Mouse (Mus musculus): ENCODE results near the gene Polr3f. TPM values are rescaled to one million over a fixed set of nuclear protein-coding genes. Genes with fewer than 3 reads are reported as not detected.
A peak's percentile ranks its signal among the peaks of the same experiment; 100 is the strongest.

The Polr3f gene
- polyA plus RNA-seq, 1 experiment from 2014 or later: 30.7 TPM

GRCm38 (mm10) chr2:144525856-144526255 lies 1.7 kb upstream of the Polr3f start:
- DNase-seq (ENCODE audit: low spot score) (peak; percentile 12), ATAC-seq (ENCODE audit: low FRiP score) (no peak)
- H3K9me3 ChIP-seq (ENCODE audit: control insufficient read depth, low read length): no peaks in the 10 kb centered on the region
- H3K36me3 ChIP-seq (ENCODE audit: control insufficient read depth, insufficient read depth, low read length): no peaks in the 10 kb centered on the region
- H3K4me3 ChIP-seq (ENCODE audit: low read depth, low read length): no peak overlapping the region
- H3K9ac ChIP-seq (ENCODE audit: low read depth, low read length): no peak overlapping the region
- H3K4me1 ChIP-seq (replicated peaks; ENCODE audit: control insufficient read depth, insufficient read depth, low read length): no peaks in the 10 kb centered on the region
- no peak overlapping the region for H3K27ac ChIP-seq (ENCODE audit: low read depth, low read length)
- H3K27me3 ChIP-seq (ENCODE audit: control insufficient read depth, insufficient read depth, low read length): no peaks in the 10 kb centered on the region
- WGBS: 59% methylated on average over 10 of the region's 10 CpGs
- no peak overlapping the region for H3K4me2 ChIP-seq (replicated peaks; ENCODE audit: low read depth, low read length)

- ATAC-seq (ENCODE audit: low FRiP score) (peak; percentile 63), DNase-seq (ENCODE audit: low spot score) (no peak)
- no peaks in the 10 kb centered on the region for H3K9me3 ChIP-seq (ENCODE audit: control insufficient read depth, low read length)
- 0 out of 2 replicates have a peak, but pooled peaks cover 2% of the 10 kb centered on the region for H3K36me3 ChIP-seq (ENCODE audit: control insufficient read depth, insufficient read depth, low read length)
- H3K27ac ChIP-seq (ENCODE audit: low read depth, low read length): peak overlapping the region; percentile 91
- no peaks in the 10 kb centered on the region for H3K27me3 ChIP-seq (ENCODE audit: control insufficient read depth, insufficient read depth, low read length)
- H3K4me2 ChIP-seq (replicated peaks; ENCODE audit: low read depth, low read length): peak overlapping the region; percentile 75
- whole genome bisulfite sequencing: 0% methylated on average over 24 of the region's 25 CpGs
- peak overlapping the region; percentile 95 for H3K4me3 ChIP-seq (ENCODE audit: low read depth, low read length)
- no peaks in the 10 kb centered on the region for H3K4me1 ChIP-seq (replicated peaks; ENCODE audit: control insufficient read depth, insufficient read depth, low read length)
- H3K9ac ChIP-seq (ENCODE audit: low read depth, low read length): peak overlapping the region; percentile 83
These were observed 280 bp downstream of the Polr3f start for GRCm38 (mm10) chr2:144527821-144528174.

GRCm38 (mm10) chr2:144537123-144537522 lies 9.6 kb downstream of the Polr3f start:
- Histone ChIP-seq H3K4me2 (replicated peaks; ENCODE audit: low read depth, low read length) (no peak overlapping the region), H3K36me3 (ENCODE audit: control insufficient read depth, insufficient read depth, low read length) (peaks cover 8% of the 10 kb centered on the region; the same call in 1 of the 2 replicates), H3K4me3 (ENCODE audit: low read depth, low read length) (no peak overlapping the region), H3K9ac (ENCODE audit: low read depth, low read length) (no peak overlapping the region), H3K9me3 (ENCODE audit: control insufficient read depth, low read length) (no peaks in the 10 kb centered on the region), H3K4me1 (replicated peaks; ENCODE audit: control insufficient read depth, insufficient read depth, low read length) (no peaks in the 10 kb centered on the region), H3K27ac (ENCODE audit: low read depth, low read length) (no peak overlapping the region), H3K27me3 (ENCODE audit: control insufficient read depth, insufficient read depth, low read length) (no peaks in the 10 kb centered on the region)
- WGBS: 94% methylated on average over 7 of the region's 7 CpGs
- DNase-seq (ENCODE audit: low spot score) (no peak), ATAC-seq (ENCODE audit: low FRiP score) (no peak)

DNA sequence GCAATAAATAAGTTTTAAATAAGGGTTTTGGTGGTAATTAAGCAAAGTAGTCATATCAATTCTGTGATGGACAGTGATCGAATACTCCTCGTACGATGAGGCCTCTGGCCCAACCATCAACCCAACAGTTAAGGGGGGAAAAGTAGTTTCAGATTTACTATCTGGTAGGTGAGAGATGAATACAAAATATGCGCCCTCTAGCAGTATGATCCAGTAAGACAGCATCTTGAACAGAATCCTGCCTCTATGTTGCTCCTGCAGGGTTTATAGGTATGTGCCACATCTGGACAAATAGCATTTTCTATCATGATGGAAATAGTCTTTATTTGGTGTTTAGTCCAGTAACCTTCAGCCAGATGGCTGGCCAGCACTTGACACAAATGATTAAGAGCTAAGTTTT lies 13.7 kb downstream of the Polr3f start:
- 96% methylated on average over 4 of the region's 4 CpGs for WGBS

DNA sequence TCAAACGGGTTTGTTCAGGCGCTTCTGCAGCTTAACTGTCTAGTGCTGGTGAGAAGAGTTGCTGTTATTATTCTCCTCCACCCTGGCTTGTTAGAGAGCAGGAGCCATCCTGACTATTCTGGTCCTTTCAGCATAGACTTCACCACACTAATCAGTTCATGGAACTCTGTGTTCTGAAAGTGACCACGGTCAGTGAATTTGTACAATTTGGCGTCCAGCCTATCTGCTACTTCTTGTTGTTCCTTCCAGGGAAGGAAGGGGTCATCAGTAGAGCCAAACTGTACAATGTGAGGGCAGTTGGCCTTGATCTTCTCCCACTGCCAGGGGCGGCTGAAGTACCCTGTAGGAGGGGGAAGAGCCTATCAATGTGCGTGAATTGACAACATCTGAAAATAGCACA lies 16.2 kb downstream of the Polr3f start:
- Histone ChIP-seq H3K27ac (ENCODE audit: low read depth, low read length) (no peak overlapping the region), H3K36me3 (ENCODE audit: control insufficient read depth, insufficient read depth, low read length) (peaks cover 5% of the 10 kb centered on the region; the same call in 1 of the 2 replicates)
- 95% methylated on average over 6 of the region's 6 CpGs for WGBS

More for the DNA sequence above, 13.7 kb downstream of the Polr3f start:
- ATAC-seq (ENCODE audit: low FRiP score) (no peak), DNase-seq (ENCODE audit: low spot score) (peak; percentile 15)
- H3K4me1 ChIP-seq (replicated peaks; ENCODE audit: control insufficient read depth, insufficient read depth, low read length): no peaks in the 10 kb centered on the region
- H3K4me3 ChIP-seq (ENCODE audit: low read depth, low read length): no peak overlapping the region
- H3K36me3 ChIP-seq (ENCODE audit: control insufficient read depth, insufficient read depth, low read length): peaks cover 8% of the 10 kb centered on the region; the same call in 1 of the 2 replicates
- no peak overlapping the region for H3K4me2 ChIP-seq (replicated peaks; ENCODE audit: low read depth, low read length)
- no peak overlapping the region for H3K9ac ChIP-seq (ENCODE audit: low read depth, low read length)
- H3K27me3 ChIP-seq (ENCODE audit: control insufficient read depth, insufficient read depth, low read length): no peaks in the 10 kb centered on the region
- H3K27ac ChIP-seq (ENCODE audit: low read depth, low read length): no peak overlapping the region
- H3K9me3 ChIP-seq (ENCODE audit: control insufficient read depth, low read length): no peaks in the 10 kb centered on the region

DNA sequence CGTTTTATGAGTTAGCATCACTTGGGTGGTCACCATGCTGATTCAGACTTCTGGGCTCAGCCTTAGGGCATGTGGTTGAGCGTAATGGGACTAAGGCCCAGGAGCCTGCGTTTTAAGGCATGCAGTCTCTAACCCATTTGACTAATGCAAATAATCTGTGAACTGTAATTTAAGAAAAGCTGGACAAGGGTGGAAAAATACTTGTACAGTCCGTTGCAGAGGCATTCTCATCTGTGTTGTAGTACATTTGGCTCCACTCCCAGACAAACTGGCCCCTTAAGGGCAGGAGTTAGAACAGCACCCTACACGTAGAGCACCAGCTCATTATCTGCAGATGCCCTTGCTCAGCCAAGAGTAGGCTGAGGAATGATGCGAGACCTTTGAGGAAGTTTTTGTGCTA lies 17.1 kb downstream of the Polr3f start:
- DNase-seq (ENCODE audit: low spot score): no peak
- H3K27ac ChIP-seq (ENCODE audit: low read depth, low read length): no peak overlapping the region
- H3K4me2 ChIP-seq (replicated peaks; ENCODE audit: low read depth, low read length): no peak overlapping the region
- no peak for ATAC-seq (ENCODE audit: low FRiP score)
- 93% methylated on average over 6 of the region's 6 CpGs for WGBS
- no peak overlapping the region for H3K4me3 ChIP-seq (ENCODE audit: low read depth, low read length)
- H3K9me3 ChIP-seq (ENCODE audit: control insufficient read depth, low read length): no peaks in the 10 kb centered on the region
- no peak overlapping the region for H3K9ac ChIP-seq (ENCODE audit: low read depth, low read length)
- H3K27me3 ChIP-seq (ENCODE audit: control insufficient read depth, insufficient read depth, low read length): no peaks in the 10 kb centered on the region
- H3K36me3 ChIP-seq (ENCODE audit: control insufficient read depth, insufficient read depth, low read length): peaks cover 5% of the 10 kb centered on the region; the same call in 1 of the 2 replicates
- no peaks in the 10 kb centered on the region for H3K4me1 ChIP-seq (replicated peaks; ENCODE audit: control insufficient read depth, insufficient read depth, low read length)

More for the DNA sequence above, 16.2 kb downstream of the Polr3f start:
- DNase-seq (ENCODE audit: low spot score) (no peak), ATAC-seq (ENCODE audit: low FRiP score) (no peak)
- Histone ChIP-seq H3K9ac (ENCODE audit: low read depth, low read length) (no peak overlapping the region), H3K4me2 (replicated peaks; ENCODE audit: low read depth, low read length) (no peak overlapping the region), H3K4me3 (ENCODE audit: low read depth, low read length) (no peak overlapping the region), H3K9me3 (ENCODE audit: control insufficient read depth, low read length) (no peaks in the 10 kb centered on the region), H3K4me1 (replicated peaks; ENCODE audit: control insufficient read depth, insufficient read depth, low read length) (no peaks in the 10 kb centered on the region), H3K27me3 (ENCODE audit: control insufficient read depth, insufficient read depth, low read length) (no peaks in the 10 kb centered on the region)

GRCm38 (mm10) chr2:144545061-144545460 lies 17.5 kb downstream of the Polr3f start:
- no peak overlapping the region for H3K4me2 ChIP-seq (replicated peaks; ENCODE audit: low read depth, low read length)
- H3K27me3 ChIP-seq (ENCODE audit: control insufficient read depth, insufficient read depth, low read length): no peaks in the 10 kb centered on the region
- H3K4me1 ChIP-seq (replicated peaks; ENCODE audit: control insufficient read depth, insufficient read depth, low read length): no peaks in the 10 kb centered on the region
- peaks cover 5% of the 10 kb centered on the region; the same call in 1 of the 2 replicates for H3K36me3 ChIP-seq (ENCODE audit: control insufficient read depth, insufficient read depth, low read length)
- ATAC-seq (ENCODE audit: low FRiP score) (no peak), DNase-seq (ENCODE audit: low spot score) (no peak)
- H3K27ac ChIP-seq (ENCODE audit: low read depth, low read length): no peak overlapping the region
- no peak overlapping the region for H3K9ac ChIP-seq (ENCODE audit: low read depth, low read length)
- H3K4me3 ChIP-seq (ENCODE audit: low read depth, low read length): no peak overlapping the region
- 95% methylated on average over 2 of the region's 2 CpGs for WGBS
- H3K9me3 ChIP-seq (ENCODE audit: control insufficient read depth, low read length): no peaks in the 10 kb centered on the region

GRCm38 (mm10) chr2:144545481-144545880 lies 18.0 kb downstream of the Polr3f start:
- Histone ChIP-seq H3K9ac (ENCODE audit: low read depth, low read length) (no peak overlapping the region), H3K4me2 (replicated peaks; ENCODE audit: low read depth, low read length) (no peak overlapping the region), H3K4me1 (replicated peaks; ENCODE audit: control insufficient read depth, insufficient read depth, low read length) (no peaks in the 10 kb centered on the region), H3K27me3 (ENCODE audit: control insufficient read depth, insufficient read depth, low read length) (no peaks in the 10 kb centered on the region), H3K36me3 (ENCODE audit: control insufficient read depth, insufficient read depth, low read length) (peaks cover 3% of the 10 kb centered on the region; the same call in 1 of the 2 replicates), H3K9me3 (ENCODE audit: control insufficient read depth, low read length) (no peaks in the 10 kb centered on the region), H3K4me3 (ENCODE audit: low read depth, low read length) (no peak overlapping the region), H3K27ac (ENCODE audit: low read depth, low read length) (no peak overlapping the region)
- no peak for ATAC-seq (ENCODE audit: low FRiP score)
- WGBS: 73% methylated on average over 1 of the region's 1 CpGs
- no peak for DNase-seq (ENCODE audit: low spot score)

GRCm38 (mm10) chr2:144547559-144547958 lies 20.0 kb downstream of the Polr3f start:
- no peak for ATAC-seq (ENCODE audit: low FRiP score)
- Histone ChIP-seq H3K27me3 (ENCODE audit: control insufficient read depth, insufficient read depth, low read length) (no peaks in the 10 kb centered on the region), H3K9me3 (ENCODE audit: control insufficient read depth, low read length) (no peaks in the 10 kb centered on the region), H3K27ac (ENCODE audit: low read depth, low read length) (no peak overlapping the region), H3K9ac (ENCODE audit: low read depth, low read length) (no peak overlapping the region), H3K4me3 (ENCODE audit: low read depth, low read length) (no peak overlapping the region), H3K36me3 (ENCODE audit: control insufficient read depth, insufficient read depth, low read length) (peaks cover 3% of the 10 kb centered on the region; the same call in 1 of the 2 replicates), H3K4me1 (replicated peaks; ENCODE audit: control insufficient read depth, insufficient read depth, low read length) (no peaks in the 10 kb centered on the region), H3K4me2 (replicated peaks; ENCODE audit: low read depth, low read length) (no peak overlapping the region)
- no peak for DNase-seq (ENCODE audit: low spot score)
- 80% methylated on average over 4 of the region's 4 CpGs for WGBS
